Comparison of ENCODE assay signal across 8 mouse cellular contexts in genomic region chr5:34761934-34762611, GRCm38 (mm10). TPM values are rescaled to one million over a fixed set of nuclear protein-coding genes. Genes with fewer than 3 reads are reported as not detected.
DNase-seq lines count a peak whose midpoint lies in the region; ATAC-seq and TF ChIP-seq lines count a peak whose summit lies in the region.

No protein-coding gene starts in this region.

- peak; percentile 44 for ATAC-seq in embryonic facial prominence, embryonic 14.5 days (ENCODE audit: low read depth)
- peak; percentile 73 for ATAC-seq in kidney, embryonic 15.5 days (replicated peaks; ENCODE audit: low FRiP score)
- ATAC-seq in midbrain, postnatal 0 days (ENCODE audit: low FRiP score): peak; percentile 57

- peaks cover 11% of the 10 kb centered on the region for H3K27me3 ChIP-seq in E14TG2a.4 (ENCODE audit: insufficient read depth, low read length)
- no peaks in the 10 kb centered on the region for H3K27me3 ChIP-seq in embryonic facial prominence, embryonic 14.5 days (replicated peaks; ENCODE audit: control insufficient read depth, insufficient read depth, low read length)
- H3K27me3 ChIP-seq in heart, embryonic 10.5 days (ENCODE audit: insufficient read depth, poor library complexity, severe bottlenecking): no peaks in the 10 kb centered on the region
- no peaks in the 10 kb centered on the region for H3K27me3 ChIP-seq in kidney, embryonic 15.5 days
- H3K27me3 ChIP-seq in midbrain, postnatal 0 days (ENCODE audit: insufficient read depth, low read length): no peaks in the 10 kb centered on the region

- H3K4me3 ChIP-seq in E14TG2a.4 (replicated peaks; ENCODE audit: low read length): peak overlapping the region; percentile 96
- peak overlapping the region; percentile 95 for H3K4me3 ChIP-seq in embryonic facial prominence, embryonic 14.5 days (ENCODE audit: low read depth, low read length)
- H3K4me3 ChIP-seq in heart, embryonic 10.5 days: peak overlapping the region; percentile 93
- H3K4me3 ChIP-seq in kidney, embryonic 15.5 days (replicated peaks): peak overlapping the region; percentile 99
- peak overlapping the region; percentile 100 for H3K4me3 ChIP-seq in midbrain, postnatal 0 days (ENCODE audit: low read depth, low read length)

- peaks cover 19% of the 10 kb centered on the region for H3K4me1 ChIP-seq in E14TG2a.4 (replicated peaks; ENCODE audit: low read depth, low read length)
- H3K4me1 ChIP-seq in embryonic facial prominence, embryonic 14.5 days (ENCODE audit: control insufficient read depth, insufficient read depth, low read length): peaks cover 9% of the 10 kb centered on the region
- H3K4me1 ChIP-seq in heart, embryonic 10.5 days: peaks cover 16% of the 10 kb centered on the region
- H3K4me1 ChIP-seq in kidney, embryonic 15.5 days: peaks cover 15% of the 10 kb centered on the region
- no peaks in the 10 kb centered on the region; the same call in 1 of the 2 replicates for H3K4me1 ChIP-seq in midbrain, postnatal 0 days (ENCODE audit: insufficient read depth, low read length)

- peak overlapping the region; percentile 66 for H3K4me2 ChIP-seq in embryonic facial prominence, embryonic 14.5 days (ENCODE audit: low read depth, low read length)
- peak overlapping the region; percentile 78 for H3K4me2 ChIP-seq in kidney, embryonic 15.5 days
- H3K4me2 ChIP-seq in midbrain, postnatal 0 days (ENCODE audit: low read depth, low read length, poor library complexity, severe bottlenecking): peak overlapping the region; percentile 92

- peak; percentile 23 for DNase-seq in adrenal gland, postnatal 25 days
- peak; percentile 56 for DNase-seq in embryonic facial prominence, embryonic 14.5 days (ENCODE audit: low spot score)
- DNase-seq in heart, embryonic 10.5 days (ENCODE audit: low spot score): peak; percentile 84
- peak; percentile 63 for DNase-seq in liver
- peak; percentile 63 for DNase-seq in midbrain, postnatal 0 days (ENCODE audit: low spot score)
- DNase-seq in urinary bladder, postnatal 25 days (ENCODE audit: low spot score): peak; percentile 26

- H3K9ac ChIP-seq in embryonic facial prominence, embryonic 14.5 days (ENCODE audit: low read depth, low read length): peak overlapping the region; percentile 97
- H3K9ac ChIP-seq in kidney, embryonic 15.5 days: peak overlapping the region; percentile 97
- H3K9ac ChIP-seq in midbrain, postnatal 0 days (replicated peaks; ENCODE audit: low read length, poor library complexity, severe bottlenecking): peak overlapping the region; percentile 92

- peak overlapping the region; percentile 94 for H3K27ac ChIP-seq in embryonic facial prominence, embryonic 14.5 days (replicated peaks; ENCODE audit: low read depth, low read length)
- H3K27ac ChIP-seq in heart, embryonic 10.5 days: peak overlapping the region; percentile 94
- H3K27ac ChIP-seq in kidney, embryonic 15.5 days: peak overlapping the region; percentile 96
- peak overlapping the region; percentile 93 for H3K27ac ChIP-seq in midbrain, postnatal 0 days (ENCODE audit: low read depth, low read length)

- H3K36me3 ChIP-seq in E14TG2a.4 (ENCODE audit: insufficient read depth, low read length): no peaks in the 10 kb centered on the region
- H3K36me3 ChIP-seq in embryonic facial prominence, embryonic 14.5 days (ENCODE audit: control insufficient read depth, insufficient read depth, low read length): no peaks in the 10 kb centered on the region
- H3K36me3 ChIP-seq in heart, embryonic 10.5 days: no peaks in the 10 kb centered on the region
- 0 out of 2 replicates have a peak, but pooled peaks cover 3% of the 10 kb centered on the region for H3K36me3 ChIP-seq in kidney, embryonic 15.5 days
- H3K36me3 ChIP-seq in midbrain, postnatal 0 days (ENCODE audit: insufficient read depth, low read length): no peaks in the 10 kb centered on the region

- under 1% methylated on average over 23 of the region's 54 CpGs for WGBS in embryonic facial prominence, embryonic 14.5 days
- WGBS in heart, embryonic 10.5 days: under 1% methylated on average over 54 of the region's 54 CpGs
- under 1% methylated on average over 54 of the region's 54 CpGs for WGBS in kidney, embryonic 15.5 days
- WGBS in midbrain, postnatal 0 days: 4% methylated on average over 38 of the region's 54 CpGs

- no peak for TF ChIP-seq CTCF in E14TG2a.4 (conservative IDR thresholded peaks at IDR 0.05; ENCODE audit: low read length)
- no peak for TF ChIP-seq CTCF in midbrain, postnatal 0 days (IDR thresholded peaks at IDR 0.05)

- no peaks in the 10 kb centered on the region for H3K9me3 ChIP-seq in E14TG2a.4 (ENCODE audit: low read length)
- no peaks in the 10 kb centered on the region for H3K9me3 ChIP-seq in embryonic facial prominence, embryonic 14.5 days (ENCODE audit: control insufficient read depth, low read length)
- no peaks in the 10 kb centered on the region for H3K9me3 ChIP-seq in heart, embryonic 10.5 days
- H3K9me3 ChIP-seq in kidney, embryonic 15.5 days (replicated peaks): no peaks in the 10 kb centered on the region
- H3K9me3 ChIP-seq in midbrain, postnatal 0 days (ENCODE audit: low read length): no peaks in the 10 kb centered on the region

RNA-seq across cellular contexts. Expression of gene Htt, which starts 0.5 kb away (rescaled TPM):
- 35.4 and 37.6 TPM in 2 replicates for total RNA-seq in adrenal gland, postnatal 25 days (2021)
- polyA plus RNA-seq in embryonic facial prominence, embryonic 14.5 days (2014; fragmentation: Nextera tagmentation; extraction: Ambion mirVana): 13.1 and 13.7 TPM in 2 replicates
- polyA plus RNA-seq in heart, embryonic 10.5 days (2016; fragmentation: Nextera tagmentation; extraction: Ambion mirVana): 10.8 and 14.6 TPM in 2 replicates
- 12.5 and 12.9 TPM in 2 replicates for polyA plus RNA-seq in kidney, embryonic 15.5 days (2015; fragmentation: Nextera tagmentation; extraction: Ambion mirVana)
- 39.9 and 43.6 TPM in 2 replicates for total RNA-seq in midbrain, postnatal 0 days (2014; rRNA removed)
- 6.0 and 7.4 TPM in 2 replicates for polyA plus RNA-seq in midbrain, postnatal 0 days (2015; fragmentation: Nextera tagmentation; extraction: Ambion mirVana)

Comparison
In these comparisons a context has a peak if more than half of its experiments do, and no peak if none do; other contexts are left out.
1. Peak in every context shown above with its lines: DNase-seq, ATAC-seq, H3K4me3 ChIP-seq and H3K27ac ChIP-seq.
2. DNase-seq: peak in every context shown above with its lines; median percentile 84 in heart, embryonic 10.5 days; 63 in liver; 63 in midbrain, postnatal 0 days; 56 in embryonic facial prominence, embryonic 14.5 days; 26 in urinary bladder, postnatal 25 days; 23 in adrenal gland, postnatal 25 days.